Mouse (Mus musculus) Patski (cell line): Measurements from ENCODE around the gene Mrpl18. TPM values are rescaled to one million over a fixed set of nuclear protein-coding genes. Genes with fewer than 3 reads are reported as not detected.

Source experiments
- ATAC-seq: fragments of 100-300 bp; one replicate; pipeline ENCODE4 v1.8.0; 2021
- CTCF ChIA-PET: fragments of 350-600 bp; sonication (Branson Sonifier 250); formaldehyde crosslinking; loops from one replicate; lab custom pipeline; 2022; ENCODE audit warnings: inconsistent platforms; lab: Charles Lee
- POLR2A ChIA-PET: fragments of 350-600 bp; sonication (Branson Sonifier 250); formaldehyde crosslinking; loops from one replicate; lab custom pipeline; 2022; ENCODE audit warnings: antibody characterized with exemption, inconsistent platforms; lab: Charles Lee
- DNase-seq: peaks from one replicate; pipeline ENCODE4 v3.0.0-alpha.2; 2011; ENCODE audit warnings: low read depth, low spot score
- H3K27me3 ChIP-seq: fragments of 371-371 bp; one replicate; pipeline ENCODE4 v1.5.1; 2021
- CTCF ChIP-seq: fragments of 100-300 bp; IDR thresholded peaks from one replicate; pipeline ENCODE4 v1.5.1; 2021
- in situ Hi-C: fragments of 300-500 bp; cut with MboI; formaldehyde crosslinking; loops from 3 replicates; pipeline ENCODE4 v1.11.1; 2018; ENCODE audit warnings: low pct_unique_long_range_greater_than_20kb, mixed read lengths
- polyA plus RNA-seq: library from polyadenylated mRNA; unstranded; gene quantifications from one replicate; pipeline ENCODE4 v1.2.3, GENCODE M21; 2021

Gene Mrpl18
- polyA plus RNA-seq, 1 experiment from 2014 or later = 86.8 TPM

GRCm38 (mm10) chr17:12864111-12864510 is 52.0 kb downstream of the Mrpl18 start:
- ATAC-seq (no peak), DNase-seq (no peak)
- TF ChIP-seq CTCF = no peak
- peaks cover 11% of the 10 kb centered on the region for H3K27me3 ChIP-seq
- POLR2A ChIA-PET = no interaction called here
- in situ Hi-C loops = no loop called here
- CTCF ChIA-PET = no interaction called here

Other genes with a start within 250 kb of the Mrpl18 start
- not detected for gene Slc22a1, start 240.5 kb downstream of the Mrpl18 start, polyA plus RNA-seq
- 70.4 TPM for gene Igf2r, start 146.7 kb downstream of the Mrpl18 start, polyA plus RNA-seq
- not detected for gene Mas1, start 48.2 kb downstream of the Mrpl18 start, polyA plus RNA-seq
- not detected for gene Mrgprh, start 40.3 kb downstream of the Mrpl18 start, polyA plus RNA-seq
- 6.9 TPM for gene Pnldc1, start 6.1 kb downstream of the Mrpl18 start, polyA plus RNA-seq
- 297 TPM for gene Tcp1, start 644 bp downstream of the Mrpl18 start, polyA plus RNA-seq
- 4.4 TPM for gene Acat3, start 24.3 kb upstream of the Mrpl18 start, polyA plus RNA-seq
- 40.8 TPM for gene Acat2, start 44.4 kb upstream of the Mrpl18 start, polyA plus RNA-seq
- gene Wtap, start 77.8 kb upstream of the Mrpl18 start, polyA plus RNA-seq = 80.5 TPM
- 164 TPM for gene Sod2, start 90.5 kb upstream of the Mrpl18 start, polyA plus RNA-seq
- not detected for gene Gpr31b, start 136.0 kb upstream of the Mrpl18 start, polyA plus RNA-seq
- 0.21 TPM for gene Tcp10b, start 144.8 kb upstream of the Mrpl18 start, polyA plus RNA-seq
- 2.3 TPM for gene Unc93a, start 215.5 kb upstream of the Mrpl18 start, polyA plus RNA-seq